Mouse (Mus musculus): ENCODE data around the gene Gm5849.
"Not testable (repeated sequence)": the region's sequence is repeated elsewhere in the genome, so short reads cannot be mapped to it uniquely, and the experiment has no call there.

Gene Gm5849

GRCm38 (mm10) chr3:90777776-90778175 lies at the start of gene Gm5849:
Gene Gm5849 (minus strand): TSS chr3:90777876.
- DNase-seq = not testable (repeated sequence)

DNA sequence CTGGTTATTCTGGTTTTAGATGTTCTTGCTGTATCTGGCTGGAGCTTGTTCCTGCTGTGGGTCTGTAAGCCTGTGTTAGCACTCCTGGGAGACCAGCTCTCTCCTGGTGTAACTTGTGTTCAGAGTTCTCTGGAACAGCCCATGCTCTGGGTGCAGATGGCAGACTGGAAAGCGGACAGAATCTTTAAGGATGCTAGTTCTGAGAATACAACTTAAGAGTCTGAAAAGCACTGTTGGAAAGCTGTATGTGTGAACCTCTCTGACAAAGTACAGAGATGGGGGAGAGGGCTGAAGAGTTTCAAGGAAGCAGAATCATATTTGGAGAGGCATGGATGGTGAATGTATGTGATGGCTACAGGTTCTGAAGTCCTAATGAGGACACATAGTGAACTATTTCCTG lies 28.0 kb downstream of the Gm5849 start:
- no peak for DNase-seq

GRCm38 (mm10) chr3:90726606-90727005 lies 51.1 kb downstream of the Gm5849 start, which contains the start of gene Pglyrp4:
Gene Pglyrp4 (plus strand): TSS chr3:90726906.
- DNase-seq = no peak

Measured in cerebellum, postnatal 36 days (tissue).